Mouse (Mus musculus) forebrain, embryonic 16.5 days (tissue): ENCODE data around the gene Rpusd1. TPM values are rescaled to one million over a fixed set of nuclear protein-coding genes. Genes with fewer than 3 reads are reported as not detected.

ENCODE experiments used
- ATAC-seq: fragments of 200-750 bp; cut with Nextera tagmentation; 2 replicates; pipeline ENCODE4 v1.8.0; 2017; ENCODE audit warnings: mild to moderate bottlenecking, moderate library complexity
- H3K27ac ChIP-seq: fragments of 300-500 bp; sonication (generic); 2 replicates; pipeline ENCODE4 v1.5.1; 2014; ENCODE audit warnings: low read length, control low read depth
- H3K27me3 ChIP-seq: fragments of 300-500 bp; sonication (generic); replicated peaks from 2 replicates; pipeline ENCODE4 v1.6.1; 2014; ENCODE audit warnings: low read length; ENCODE audit not compliant: control insufficient read depth, insufficient read depth
- H3K36me3 ChIP-seq: fragments of 300-500 bp; sonication (generic); 2 replicates; pipeline ENCODE4 v1.6.1; 2014; ENCODE audit not compliant: control insufficient read depth, insufficient read depth
- H3K4me1 ChIP-seq: fragments of 300-500 bp; sonication (generic); replicated peaks from 2 replicates; pipeline ENCODE4 v1.6.1; 2014; ENCODE audit warnings: low read length; ENCODE audit not compliant: control insufficient read depth, insufficient read depth
- H3K4me2 ChIP-seq: fragments of 300-500 bp; sonication (generic); 2 replicates; pipeline ENCODE4 v1.6.1; 2014; ENCODE audit warnings: mild to moderate bottlenecking, low read length, control low read depth
- H3K4me3 ChIP-seq: fragments of 300-500 bp; sonication (generic); replicated peaks from 2 replicates; pipeline ENCODE4 v1.5.1; 2014; ENCODE audit warnings: mild to moderate bottlenecking, low read length, control low read depth
- H3K9ac ChIP-seq: fragments of 300-500 bp; sonication (generic); replicated peaks from 2 replicates; pipeline ENCODE4 v1.6.1; 2014; ENCODE audit warnings: low read depth, low read length, control low read depth
- H3K9me3 ChIP-seq: fragments of 300-500 bp; sonication (generic); 2 replicates; pipeline ENCODE4 v1.6.1; 2016; ENCODE audit warnings: low read length; ENCODE audit not compliant: control insufficient read depth
- WGBS: fragments of 180-500 bp; shearing (Covaris S2); extraction: QIAGEN DNeasy Blood & Tissue Kit; methylation state at CpG from one replicate; pipeline ENCODE4 v1.1.7; 2014; 5-methylcytosine and 5-hydroxymethylcytosine counted together
- polyA plus RNA-seq: library from polyadenylated mRNA; unstranded; fragments of >200 nt; fragmentation: Nextera tagmentation; extraction: Ambion mirVana; gene quantifications from 2 replicates; pipeline ENCODE4 v1.2.1, GENCODE M21; 2015

The Rpusd1 gene
- polyA plus RNA-seq, 1 experiment from 2014 or later = 29.1 TPM

DNA sequence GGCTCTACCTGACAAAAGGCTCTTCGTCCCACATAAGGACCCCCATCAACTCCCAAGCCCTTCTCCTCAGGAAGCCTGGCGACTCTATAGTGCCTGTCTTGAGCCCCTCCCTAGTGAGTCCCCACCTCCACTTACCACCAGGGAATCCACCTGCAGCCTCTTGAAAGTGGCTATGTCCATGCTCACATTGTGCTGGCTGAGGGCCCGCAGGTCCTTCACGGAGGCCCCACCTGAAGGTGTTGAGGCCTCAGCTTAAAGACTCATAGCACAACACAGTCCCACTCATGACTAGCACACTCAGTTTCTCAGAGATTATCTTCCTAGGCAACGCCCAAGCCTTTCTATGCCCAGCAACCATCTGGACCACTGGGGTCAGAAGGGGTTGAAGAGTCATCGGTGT lies 21.8 kb downstream of the Rpusd1 start:
- Histone ChIP-seq H3K4me1 (no peaks in the 10 kb centered on the region), H3K9ac (no peak overlapping the region), H3K4me2 (no peak overlapping the region), H3K27ac (no peak overlapping the region), H3K4me3 (no peak overlapping the region), H3K9me3 (no peaks in the 10 kb centered on the region), H3K36me3 (no peaks in the 10 kb centered on the region), H3K27me3 (no peaks in the 10 kb centered on the region)
- WGBS = 80% methylated on average over 6 of the region's 6 CpGs
- no peak for ATAC-seq

- Histone ChIP-seq H3K36me3 (no peaks in the 10 kb centered on the region), H3K9me3 (no peaks in the 10 kb centered on the region), H3K27ac (no peak overlapping the region), H3K9ac (no peak overlapping the region), H3K4me2 (no peak overlapping the region), H3K4me3 (no peak overlapping the region), H3K27me3 (no peaks in the 10 kb centered on the region), H3K4me1 (no peaks in the 10 kb centered on the region)
- WGBS = 40% methylated on average over 5 of the region's 5 CpGs
- ATAC-seq = no peak
Measured at GRCm38 (mm10) chr17:25751446-25751845, 24.0 kb downstream of the Rpusd1 start.

DNA sequence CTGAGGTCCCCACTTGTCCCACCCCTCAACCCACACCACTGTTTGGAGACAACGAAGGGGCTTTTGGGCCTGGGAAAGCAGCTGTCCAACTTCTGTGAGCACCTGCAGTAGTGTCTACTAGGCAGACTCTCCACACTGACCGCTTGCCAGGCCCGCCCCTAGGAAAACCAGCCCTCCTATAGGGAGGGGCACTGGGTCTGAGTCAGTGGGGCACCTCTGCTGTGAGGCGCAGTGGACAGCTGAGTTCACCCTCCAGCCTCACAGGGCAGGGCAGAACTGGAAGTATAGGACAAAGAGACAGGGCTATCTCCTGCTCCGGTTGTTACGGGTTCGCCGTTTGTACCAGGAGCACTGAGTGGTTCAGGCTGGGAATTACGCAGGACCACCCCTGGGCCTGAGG lies 26.8 kb downstream of the Rpusd1 start, which contains the start of gene Msln:
Gene Msln, minus strand, starts transcription at position 138 of the 400 bp plus-strand sequence.
- Histone ChIP-seq H3K4me2 (no peak within 1 kb of the TSS), H3K9me3 (no peaks in the 10 kb centered on the region), H3K27ac (no peak within 1 kb of the TSS), H3K4me3 (no peak within 1 kb of the TSS), H3K9ac (no peak within 1 kb of the TSS), H3K27me3 (no peaks in the 10 kb centered on the region), H3K4me1 (no peaks in the 10 kb centered on the region), H3K36me3 (no peaks in the 10 kb centered on the region)
- WGBS = 84% methylated on average over 9 of the region's 9 CpGs
- ATAC-seq = no peak

GRCm38 (mm10) chr17:25755086-25755485 lies 27.6 kb downstream of the Rpusd1 start:
- no peaks in the 10 kb centered on the region for H3K9me3 ChIP-seq
- no peak overlapping the region for H3K4me3 ChIP-seq
- H3K4me2 ChIP-seq = no peak overlapping the region
- H3K4me1 ChIP-seq = no peaks in the 10 kb centered on the region
- ATAC-seq = no peak
- WGBS = 78% methylated on average over 4 of the region's 4 CpGs
- no peaks in the 10 kb centered on the region for H3K36me3 ChIP-seq
- no peaks in the 10 kb centered on the region for H3K27me3 ChIP-seq
- no peak overlapping the region for H3K27ac ChIP-seq
- no peak overlapping the region for H3K9ac ChIP-seq

DNA sequence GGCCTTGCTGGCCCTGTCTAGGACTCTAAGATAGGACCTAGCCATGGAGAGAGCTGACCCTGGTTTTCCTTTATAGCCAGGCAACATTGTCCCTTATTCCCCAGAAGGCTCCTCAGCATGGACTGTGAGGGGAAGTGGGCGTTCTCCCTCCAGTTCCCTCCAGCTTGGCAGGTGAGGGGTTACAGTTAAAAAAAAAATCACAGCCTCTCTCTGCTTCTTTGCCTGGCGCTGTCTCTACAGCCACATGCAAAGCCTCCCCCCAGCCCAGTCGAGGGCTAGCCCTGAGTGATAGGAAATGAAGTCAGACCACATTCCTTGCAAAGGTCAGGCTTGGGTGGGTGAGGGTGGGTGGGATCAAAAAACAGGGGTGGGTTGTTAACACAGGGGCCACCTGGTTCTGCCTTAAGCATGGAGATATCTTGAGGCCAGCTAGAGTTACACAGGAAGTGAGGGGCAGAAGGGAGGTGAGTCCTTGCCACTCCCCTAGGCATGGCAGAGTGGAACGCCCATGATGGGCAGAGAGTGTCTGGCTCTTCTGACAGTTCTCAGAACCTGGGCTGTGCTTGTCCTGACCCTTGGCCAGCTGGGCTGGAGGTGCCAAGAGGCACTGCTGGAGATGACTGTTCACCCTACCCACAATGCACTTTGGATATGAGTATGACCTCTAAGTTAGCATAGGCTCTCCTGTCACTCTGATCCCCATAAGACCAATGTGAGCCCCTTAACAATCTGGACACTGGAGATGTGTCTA lies 28.3 kb downstream of the Rpusd1 start:
- Histone ChIP-seq H3K9me3 (no peaks in the 10 kb centered on the region), H3K4me1 (no peaks in the 10 kb centered on the region), H3K4me2 (no peak overlapping the region), H3K27me3 (no peaks in the 10 kb centered on the region), H3K36me3 (no peaks in the 10 kb centered on the region), H3K27ac (no peak overlapping the region), H3K4me3 (no peak overlapping the region), H3K9ac (no peak overlapping the region)
- ATAC-seq = no peak
- 79% methylated on average over 4 of the region's 4 CpGs for WGBS

DNA sequence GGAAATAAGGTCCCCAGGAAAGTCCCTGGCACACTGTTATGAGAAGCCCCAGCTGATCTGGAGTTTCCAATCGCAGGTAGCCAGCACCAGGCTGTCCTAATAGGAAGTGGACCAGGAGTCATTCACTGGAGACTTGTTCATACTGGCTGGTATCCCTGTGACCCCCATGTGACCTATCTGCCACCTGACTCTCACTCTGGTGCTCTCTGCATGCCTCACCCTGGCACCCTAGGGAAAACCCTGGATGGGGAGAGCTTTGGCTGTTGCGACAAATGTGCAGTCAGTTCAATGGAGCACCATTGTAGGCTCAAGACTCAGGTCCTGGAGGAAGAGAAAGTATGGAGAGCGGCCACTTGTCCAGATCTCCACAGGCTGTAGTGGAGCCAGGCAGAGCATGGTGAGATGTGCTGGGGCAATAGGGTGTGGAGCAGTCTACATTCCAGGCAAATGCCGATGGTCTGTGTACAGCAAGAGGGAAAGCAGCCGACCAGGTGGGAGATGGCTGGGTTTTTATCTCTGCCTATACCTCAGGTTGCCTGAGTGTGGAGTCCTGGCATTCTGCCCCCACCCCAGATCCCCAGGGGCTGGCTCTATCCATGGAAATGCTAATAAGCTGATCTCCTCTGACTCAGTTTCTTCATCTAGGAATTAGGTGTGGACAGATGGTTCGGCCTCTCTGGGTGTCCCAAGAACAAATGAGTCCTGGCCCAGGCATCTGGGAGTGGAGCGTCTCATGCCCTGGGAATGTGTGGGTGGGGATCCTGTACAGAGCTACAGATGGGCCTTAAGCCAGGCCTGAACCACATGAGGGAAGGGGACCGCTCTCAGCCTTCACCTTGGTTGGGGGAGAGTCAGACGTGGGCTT lies 29.1 kb downstream of the Rpusd1 start:
- 80% methylated on average over 9 of the region's 9 CpGs for WGBS
- Histone ChIP-seq H3K36me3 (no peaks in the 10 kb centered on the region), H3K4me1 (no peaks in the 10 kb centered on the region), H3K4me2 (no peak overlapping the region), H3K9me3 (no peaks in the 10 kb centered on the region), H3K27me3 (no peaks in the 10 kb centered on the region), H3K4me3 (no peak overlapping the region), H3K9ac (no peak overlapping the region), H3K27ac (no peak overlapping the region)
- no peak for ATAC-seq

DNA sequence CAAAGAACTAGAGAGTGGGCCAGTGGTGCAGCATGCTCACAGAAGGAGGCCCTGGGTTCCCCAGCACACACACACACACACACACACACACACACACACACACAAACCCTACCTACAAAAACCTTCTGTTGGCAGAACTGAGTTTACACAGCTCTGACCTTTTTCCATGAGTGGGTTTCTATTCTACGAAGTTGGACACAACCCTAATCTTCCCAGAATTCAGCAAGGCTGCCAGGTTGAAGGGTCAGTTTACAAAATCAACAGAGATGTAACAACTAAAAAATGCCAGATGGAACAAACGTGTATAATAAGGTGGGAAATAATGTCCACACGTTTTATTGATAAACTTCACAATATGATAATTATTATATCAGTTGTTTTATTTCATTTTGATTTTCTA lies 30.2 kb downstream of the Rpusd1 start:
- H3K27ac ChIP-seq = no peak overlapping the region
- H3K36me3 ChIP-seq = no peaks in the 10 kb centered on the region
- no peaks in the 10 kb centered on the region for H3K9me3 ChIP-seq
- H3K27me3 ChIP-seq = no peaks in the 10 kb centered on the region
- H3K4me3 ChIP-seq = no peak overlapping the region
- H3K9ac ChIP-seq = no peak overlapping the region
- WGBS = 79% methylated on average over 3 of the region's 3 CpGs
- no peak overlapping the region for H3K4me2 ChIP-seq
- ATAC-seq = no peak
- no peaks in the 10 kb centered on the region for H3K4me1 ChIP-seq

- Histone ChIP-seq H3K27me3 (no peaks in the 10 kb centered on the region), H3K9me3 (no peaks in the 10 kb centered on the region)
- WGBS = 75% methylated on average over 8 of the region's 8 CpGs
Measured at GRCm38 (mm10) chr17:25760148-25760547, 32.7 kb downstream of the Rpusd1 start.

DNA sequence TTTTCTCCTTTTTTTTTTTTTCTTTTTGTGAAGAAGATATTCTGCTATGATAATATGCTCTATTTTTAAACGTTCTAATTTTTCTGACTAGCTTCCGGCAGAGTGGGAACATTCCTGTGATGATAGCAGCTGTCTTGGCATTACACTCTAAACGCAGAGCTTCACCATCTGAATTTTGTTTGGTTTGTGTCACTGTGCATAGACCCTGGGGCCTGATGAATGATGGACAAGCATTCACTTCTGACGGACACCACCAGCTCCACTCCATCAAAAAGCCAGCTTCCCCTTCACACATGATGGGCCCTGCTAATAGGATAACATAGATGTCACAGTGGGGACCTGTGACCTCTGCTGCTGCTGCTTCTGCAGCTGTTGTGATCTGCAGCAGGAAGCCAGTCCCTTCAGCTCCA lies 34.1 kb downstream of the Rpusd1 start:
- ATAC-seq = no peak
- 0 out of 2 replicates have a peak, but pooled peaks cover 3% of the 10 kb centered on the region for H3K4me1 ChIP-seq
- no peak overlapping the region for H3K27ac ChIP-seq
- H3K4me3 ChIP-seq = no peak overlapping the region
- no peaks in the 10 kb centered on the region for H3K9me3 ChIP-seq
- no peaks in the 10 kb centered on the region for H3K27me3 ChIP-seq
- no peak overlapping the region for H3K4me2 ChIP-seq
- no peak overlapping the region for H3K9ac ChIP-seq
- 67% methylated on average over 4 of the region's 4 CpGs for WGBS
- no peaks in the 10 kb centered on the region for H3K36me3 ChIP-seq

More at GRCm38 (mm10) chr17:25760148-25760547, 32.7 kb downstream of the Rpusd1 start:
- Histone ChIP-seq H3K36me3 (no peaks in the 10 kb centered on the region), H3K4me1 (no peaks in the 10 kb centered on the region), H3K27ac (no peak overlapping the region), H3K4me3 (no peak overlapping the region), H3K4me2 (no peak overlapping the region), H3K9ac (no peak overlapping the region)
- ATAC-seq = no peak
